Mouse (Mus musculus) liver, postnatal 0 days (tissue): ENCODE results near the gene Zbtb43.

Experiments
- CTCF ChIP-seq: sonication (generic); IDR thresholded peaks from 2 replicates; pipeline ENCODE4 v1.5.1; 2016; ENCODE audit warnings: antibody characterized with exemption, low read depth
- EP300 ChIP-seq: IDR thresholded peaks from 2 replicates; pipeline ENCODE4 v1.6.1; 2016; ENCODE audit warnings: antibody characterized with exemption, low read depth, mild to moderate bottlenecking

- no peak for TF ChIP-seq CTCF
- TF ChIP-seq EP300: no peak
Measured at GRCm38 (mm10) chr2:33445741-33446140, 22.6 kb downstream of the Zbtb43 start.
